Mouse (Mus musculus): ENCODE results near the gene Dock3.

DNA sequence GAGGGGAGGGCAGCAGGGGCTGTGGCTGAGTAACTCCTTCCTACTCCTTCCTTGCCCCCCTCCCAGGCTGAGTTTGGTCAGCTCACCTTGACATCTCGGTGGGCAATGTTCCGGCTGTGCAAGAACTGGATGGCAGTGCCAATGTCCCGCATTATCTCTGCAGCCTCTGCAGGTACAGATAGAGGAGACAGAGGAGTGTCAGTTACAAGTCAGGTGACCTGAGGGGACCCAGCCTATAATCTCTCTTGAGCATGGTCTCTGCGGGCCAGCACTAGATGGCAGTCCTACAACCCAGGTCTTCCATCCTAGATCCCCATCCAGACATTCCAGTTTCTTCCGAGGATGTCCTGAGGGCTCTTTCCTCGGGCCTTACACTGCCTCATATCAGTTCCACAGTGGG, 30.1 kb upstream of the Dock3 start:
- no peak for TF ChIP-seq CTCF (conservative IDR thresholded peaks at IDR 0.05; ENCODE audit: low read length)
- TF ChIP-seq NANOG (IDR thresholded peaks at IDR 0.05; ENCODE audit: borderline replicate concordance, low read length) = no peak
- no peak for TF ChIP-seq POU5F1 (IDR thresholded peaks at IDR 0.05; ENCODE audit: borderline replicate concordance, low read length)

Data from E14TG2a.4 (cell line).